ENCODE assay signal across 7 mouse cellular contexts in genomic region chr11:45539459-45539858, GRCm38 (mm10).
DNase-seq lines count a peak whose midpoint lies in the region; ATAC-seq and TF ChIP-seq lines count a peak whose summit lies in the region.

No protein-coding gene starts in this region.

- intact Hi-C loops in gastrocnemius, postnatal 14 days (cut with DNase I; ENCODE audit: low total_unique reads), result loop anchor here (10.0 kb wide), 1 partner anchor 525 kb away; no protein-coding TSS in a partner anchor
- intact Hi-C loops in left cerebral cortex, postnatal 36 days (cut with DNase I), result loop anchor here (2.0 to 5.0 kb wide), 2 partner anchors 527 to 929 kb away; no protein-coding TSS in a partner anchor

- H3K27me3 ChIP-seq in midbrain, embryonic 16.5 days (ENCODE audit: control insufficient read depth, insufficient read depth, low read depth, low read length), result no peaks in the 10 kb centered on the region

- H3K36me3 ChIP-seq in midbrain, embryonic 16.5 days (ENCODE audit: control insufficient read depth, insufficient read depth, low read length), result no peaks in the 10 kb centered on the region

- peak; percentile 55 for DNase-seq in adrenal gland, adult 8-10 months
- peak; percentile 81 for DNase-seq in gastrocnemius, postnatal 14 days
- DNase-seq in kidney, adult 18-20 months, result peak; percentile 60
- DNase-seq in left cerebral cortex, postnatal 36 days (ENCODE audit: low spot score in 2 of 2), result peak; percentile 55 to 70
- peak; percentile 67 to 80 for DNase-seq in spleen, postnatal 4 days (ENCODE audit: low spot score in 2 of 2)

- no peak for TF ChIP-seq POLR2A in cortical plate, adult 2 months (IDR thresholded peaks at IDR 0.05; ENCODE audit: extremely low read depth, insufficient read depth, low read length)

- H3K4me1 ChIP-seq in cortical plate, adult 2 months (ENCODE audit: control insufficient read depth, insufficient read depth, low read length), result no peaks in the 10 kb centered on the region
- no peaks in the 10 kb centered on the region for H3K4me1 ChIP-seq in midbrain, embryonic 16.5 days (ENCODE audit: control insufficient read depth, insufficient read depth, low read length)

- no peak overlapping the region for H3K27ac ChIP-seq in cortical plate, adult 2 months (ENCODE audit: insufficient read depth, low read length)
- no peak overlapping the region for H3K27ac ChIP-seq in midbrain, embryonic 16.5 days (ENCODE audit: low read length)

- H3K4me3 ChIP-seq in cortical plate, adult 2 months (ENCODE audit: insufficient read depth, low read length), result no peak overlapping the region
- no peak overlapping the region for H3K4me3 ChIP-seq in midbrain, embryonic 16.5 days (ENCODE audit: low read depth, low read length)

- no peaks in the 10 kb centered on the region for H3K9me3 ChIP-seq in midbrain, embryonic 16.5 days (replicated peaks; ENCODE audit: control insufficient read depth, low read length, poor library complexity, severe bottlenecking)

- 37% methylated on average over 4 of the region's 4 CpGs for WGBS in midbrain, embryonic 16.5 days

- no peak overlapping the region for H3K4me2 ChIP-seq in midbrain, embryonic 16.5 days (ENCODE audit: low read length)

- ATAC-seq in midbrain, embryonic 16.5 days, result peak; percentile 87; the same call in 1 of the 2 replicates

- H3K9ac ChIP-seq in midbrain, embryonic 16.5 days (ENCODE audit: low read depth, low read length), result no peak overlapping the region

- peak; percentile 95 for TF ChIP-seq CTCF in cortical plate, adult 2 months (IDR thresholded peaks at IDR 0.05; ENCODE audit: extremely low read depth, insufficient read depth, low read length)
